Mouse (Mus musculus) frontal cortex, postnatal 25 days (tissue): ENCODE data around the gene Fcgr2b.
"Not testable (repeated sequence)": the region's sequence is repeated elsewhere in the genome, so short reads cannot be mapped to it uniquely, and the experiment has no call there.

Experiments used
- DNase-seq, 2 experiments: peaks; one replicate each; pipeline ENCODE4 v3.0.0; 2022; ENCODE audit warnings: low spot score in 2 of 2

Gene Fcgr2b

DNA sequence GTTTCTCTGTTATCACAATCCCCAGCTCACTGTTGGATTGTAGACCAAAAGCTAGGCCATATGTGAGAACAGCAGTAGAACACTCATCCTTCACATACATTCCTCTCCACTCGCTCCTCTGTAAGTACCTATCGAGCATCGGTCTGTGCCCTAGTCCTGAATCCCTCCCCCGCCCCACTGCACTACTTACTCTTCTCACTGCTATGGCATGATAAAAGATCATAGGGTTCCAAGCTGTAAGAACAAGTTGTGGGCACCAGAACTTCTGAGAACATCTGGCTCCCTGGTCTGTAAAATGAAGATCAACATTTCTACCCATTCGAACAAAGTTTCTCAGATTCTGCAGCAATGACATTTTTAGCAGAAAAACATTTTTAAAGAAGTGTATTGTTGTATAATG is at the start of gene Fcgr2b:
TSS of gene Fcgr2b (minus strand) at position 101 of the 400 bp plus-strand sequence.
- no peak for DNase-seq

DNA sequence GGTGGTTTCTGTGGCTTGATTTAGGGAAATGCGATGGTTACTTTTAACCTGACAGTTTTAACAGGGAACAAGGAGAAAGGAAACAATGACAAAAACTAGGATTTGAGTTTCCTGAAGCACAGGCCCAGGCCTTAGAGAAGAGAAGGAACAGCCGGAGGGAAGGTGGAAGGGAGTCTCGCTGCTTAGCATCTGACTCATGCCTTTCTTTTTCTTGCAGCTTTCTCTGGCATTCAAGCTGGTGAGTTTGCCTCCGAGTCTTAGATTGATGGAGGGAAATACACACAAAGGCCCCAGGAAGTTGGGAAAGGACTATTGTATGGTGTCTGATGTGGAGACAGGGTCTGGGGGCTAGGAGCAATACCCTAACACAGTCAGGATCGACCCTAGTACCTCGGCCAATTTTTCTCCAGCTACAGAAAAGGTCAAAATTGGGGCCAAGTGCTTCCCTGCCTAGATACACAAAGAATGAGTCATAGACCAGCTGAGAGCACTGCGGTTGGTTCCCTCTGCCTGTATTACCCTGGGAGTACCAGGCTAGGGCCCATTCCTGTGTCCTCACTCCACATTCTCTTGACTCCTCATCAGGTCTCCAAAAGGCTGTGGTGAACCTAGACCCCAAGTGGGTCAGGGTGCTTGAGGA is 43.1 kb upstream of the Fcgr2b start:
- DNase-seq: no peak

DNA sequence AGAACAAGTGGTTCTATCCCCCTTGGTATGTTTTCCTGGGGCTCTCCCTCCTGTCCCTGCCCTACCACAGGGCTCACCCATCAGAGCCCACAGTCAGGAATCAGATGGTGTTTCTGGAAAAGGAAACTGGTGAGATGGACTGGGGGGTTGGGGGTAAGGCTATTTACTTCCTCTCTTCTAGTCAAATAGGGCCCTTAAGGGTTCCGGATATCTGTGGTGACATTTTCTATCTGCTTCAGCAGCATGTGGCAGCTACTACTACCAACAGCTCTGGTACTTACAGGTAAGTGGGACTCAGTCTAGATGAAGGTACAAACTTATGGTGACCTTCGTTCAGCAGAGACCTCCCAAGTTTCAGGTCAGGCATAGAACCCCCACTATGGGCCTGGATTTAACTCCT is 42.4 kb upstream of the Fcgr2b start, which contains the start of gene Fcgr4:
TSS of gene Fcgr4 (plus strand) at position 184 of the 400 bp plus-strand sequence.
- DNase-seq: no peak

DNA sequence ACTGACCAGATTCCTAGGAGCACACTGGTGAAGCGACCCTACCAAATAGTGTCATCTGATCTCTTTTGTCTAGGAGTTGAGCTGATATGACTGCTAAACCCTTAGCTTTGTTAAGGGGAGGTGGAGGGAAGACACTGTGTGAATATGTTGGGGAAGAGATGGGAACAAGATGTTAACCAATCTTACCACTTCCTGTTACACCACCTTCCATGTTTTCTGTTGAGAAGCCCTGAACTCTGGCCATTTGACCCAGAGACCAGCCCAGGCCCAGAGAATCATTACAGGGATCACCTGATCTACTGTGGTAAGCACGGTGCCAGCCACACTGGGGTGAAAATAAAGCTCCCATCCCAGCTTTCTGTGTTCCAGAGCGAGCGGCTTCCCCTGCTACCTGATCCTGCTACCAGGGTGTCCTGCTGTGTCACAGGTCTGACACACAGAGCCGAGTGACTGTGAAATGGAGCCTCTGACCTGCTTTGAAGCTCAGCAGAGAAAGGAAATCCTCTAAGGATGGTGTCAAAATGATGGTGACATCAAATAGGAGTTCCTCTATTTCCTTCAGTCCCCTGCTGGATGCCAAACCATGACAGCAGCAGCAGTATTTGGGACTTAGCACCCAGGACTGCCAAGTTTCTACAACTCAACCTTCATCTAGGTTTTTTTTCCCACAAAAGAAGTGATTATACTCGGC is 41.3 kb upstream of the Fcgr2b start:
- DNase-seq: no peak

DNA sequence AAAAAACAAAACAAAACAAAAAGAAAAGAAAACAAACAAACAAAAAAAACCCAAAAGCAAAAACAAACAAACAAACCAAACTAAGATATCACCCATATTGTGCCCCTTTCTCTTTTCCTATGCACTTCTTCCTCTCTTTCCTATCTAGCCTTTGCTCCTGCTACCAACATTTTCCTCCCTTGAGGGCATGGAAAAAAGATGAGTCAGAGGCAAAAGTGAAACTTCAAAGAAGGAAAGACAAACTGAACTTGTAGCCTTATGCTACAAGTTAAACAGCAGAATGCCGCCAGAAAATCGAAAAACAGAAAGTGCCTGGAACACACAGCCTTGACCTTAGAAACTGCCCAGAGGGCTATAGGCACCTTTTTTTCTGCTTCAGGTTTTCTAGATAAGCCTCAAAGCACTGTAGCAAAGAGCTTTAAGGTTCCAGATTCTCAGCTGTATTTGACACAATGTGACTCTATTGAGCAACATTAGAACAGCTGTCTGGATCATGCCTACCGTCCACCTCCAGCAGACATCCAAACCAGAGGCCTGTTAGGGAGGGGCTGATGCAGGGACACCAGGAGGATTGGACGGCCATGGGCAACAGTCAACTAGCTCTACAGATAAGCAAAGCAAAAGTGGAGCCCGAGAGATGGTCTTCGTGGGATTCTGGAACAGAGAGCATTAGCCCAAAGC is 40.5 kb upstream of the Fcgr2b start:
- DNase-seq: no peak

DNA sequence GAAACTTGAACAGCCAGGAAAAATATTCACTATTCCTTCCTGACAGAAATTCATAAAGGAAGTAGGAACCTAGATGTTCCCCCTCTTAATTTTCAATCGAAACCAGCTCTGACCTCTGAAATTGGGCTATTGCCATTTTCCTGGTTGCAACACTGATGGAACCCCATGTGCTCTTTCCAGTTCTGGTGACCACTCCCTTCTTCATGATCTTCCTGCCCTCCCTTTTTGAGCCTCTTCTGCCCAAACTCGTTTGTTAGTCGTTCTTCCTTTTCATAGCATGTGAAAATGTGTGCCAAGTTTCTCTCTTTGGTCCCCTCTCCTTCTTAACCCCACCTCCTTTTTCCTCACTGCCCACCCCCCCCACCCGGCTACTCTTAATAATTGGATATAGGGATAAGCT is 35.4 kb upstream of the Fcgr2b start:
- DNase-seq: no peak

DNA sequence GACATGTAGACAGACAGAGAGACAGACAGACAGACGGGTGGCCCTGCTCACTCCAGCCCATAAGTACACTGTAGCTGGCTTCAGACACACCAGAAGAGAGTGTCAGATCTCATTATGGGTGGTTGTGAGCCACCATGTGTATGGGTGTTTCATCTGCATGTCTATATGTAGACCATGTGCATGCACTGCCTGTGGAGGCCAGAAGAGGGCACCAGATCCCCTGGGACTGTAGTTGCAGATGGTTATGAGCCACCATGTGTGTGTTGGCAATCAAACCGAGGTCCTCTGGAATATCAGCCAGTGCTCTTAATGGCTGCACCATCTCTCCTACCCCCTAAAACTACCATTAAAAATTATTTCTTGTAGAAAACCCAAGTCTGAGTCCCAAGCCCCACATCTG is 30.6 kb upstream of the Fcgr2b start:
- no peak for DNase-seq

DNA sequence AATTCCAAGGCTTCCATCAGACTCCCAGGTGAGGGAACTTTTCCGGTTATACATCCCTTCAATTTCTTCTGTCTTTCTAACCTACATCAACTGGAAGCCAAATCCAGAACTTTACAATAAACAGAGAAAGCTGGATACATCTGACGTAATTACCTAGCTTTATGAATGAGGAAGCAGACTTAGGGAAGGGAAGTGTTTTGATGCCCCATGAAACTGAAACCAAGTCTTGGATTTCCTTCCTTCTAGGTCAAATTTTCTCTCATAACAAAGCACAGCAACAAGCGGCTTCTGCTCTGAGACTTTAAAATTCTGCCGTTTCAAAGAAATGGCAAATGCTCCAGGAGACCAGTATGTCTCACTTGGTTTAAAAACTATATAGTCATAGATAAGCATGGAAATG is 30.0 kb upstream of the Fcgr2b start:
- DNase-seq: no peak

DNA sequence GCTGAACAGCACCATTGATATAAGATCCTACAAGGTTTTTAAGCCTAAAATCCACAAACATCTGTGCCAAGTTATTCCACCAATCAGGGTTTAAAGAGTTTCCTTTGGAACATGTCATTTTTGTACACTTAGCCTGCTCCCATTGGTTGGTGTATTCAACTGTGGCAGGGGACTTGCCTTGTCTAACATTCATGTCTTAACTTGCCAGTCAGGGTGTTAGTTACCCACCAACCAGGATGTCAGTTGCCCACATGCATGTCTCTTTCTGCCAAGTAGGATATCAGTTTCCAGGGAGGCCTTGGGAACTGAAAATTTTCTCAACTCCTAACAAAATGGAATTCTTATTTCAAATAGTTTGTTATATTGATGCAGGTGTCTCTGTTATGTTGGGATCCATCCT is 29.2 kb upstream of the Fcgr2b start:
- no peak for DNase-seq

DNA sequence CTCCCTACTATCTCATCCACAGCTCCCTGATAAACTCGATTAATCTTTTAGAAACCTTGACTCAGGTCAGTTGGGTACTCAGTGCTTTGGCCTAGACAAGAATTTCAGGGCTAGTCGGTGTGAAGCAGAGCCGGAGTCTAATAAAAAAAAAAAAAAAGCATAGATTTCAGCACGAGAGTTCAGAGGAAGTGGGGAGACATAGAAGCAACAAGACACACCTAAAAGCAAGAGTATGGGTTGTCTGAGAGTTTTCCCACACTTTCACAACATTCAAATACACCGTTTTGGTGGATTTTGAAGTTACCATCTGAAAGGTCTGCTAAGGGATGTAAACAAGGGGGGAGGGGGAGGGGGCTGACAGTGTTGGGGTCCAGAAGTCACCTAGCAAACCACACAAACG is 28.7 kb upstream of the Fcgr2b start:
- DNase-seq: no peak

DNA sequence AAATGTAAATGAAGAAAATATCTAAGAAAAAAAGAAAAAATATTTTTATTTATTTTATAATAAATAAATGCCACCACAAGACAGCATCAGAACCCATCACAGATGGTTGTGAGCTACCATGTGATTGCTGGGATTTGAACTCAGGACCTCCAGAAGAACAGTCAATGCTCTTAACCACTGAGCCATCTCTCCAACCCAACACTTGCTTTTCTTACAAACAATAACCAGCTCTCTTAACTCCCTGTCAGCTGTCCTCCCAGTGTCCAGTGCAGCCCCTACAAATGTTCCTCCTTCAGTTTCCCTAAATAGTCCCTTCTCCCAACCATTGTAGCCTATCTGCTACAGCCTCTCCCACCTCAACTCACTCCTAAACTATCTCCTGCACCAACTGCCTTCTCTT is 23.5 kb upstream of the Fcgr2b start:
- DNase-seq: no peak

DNA sequence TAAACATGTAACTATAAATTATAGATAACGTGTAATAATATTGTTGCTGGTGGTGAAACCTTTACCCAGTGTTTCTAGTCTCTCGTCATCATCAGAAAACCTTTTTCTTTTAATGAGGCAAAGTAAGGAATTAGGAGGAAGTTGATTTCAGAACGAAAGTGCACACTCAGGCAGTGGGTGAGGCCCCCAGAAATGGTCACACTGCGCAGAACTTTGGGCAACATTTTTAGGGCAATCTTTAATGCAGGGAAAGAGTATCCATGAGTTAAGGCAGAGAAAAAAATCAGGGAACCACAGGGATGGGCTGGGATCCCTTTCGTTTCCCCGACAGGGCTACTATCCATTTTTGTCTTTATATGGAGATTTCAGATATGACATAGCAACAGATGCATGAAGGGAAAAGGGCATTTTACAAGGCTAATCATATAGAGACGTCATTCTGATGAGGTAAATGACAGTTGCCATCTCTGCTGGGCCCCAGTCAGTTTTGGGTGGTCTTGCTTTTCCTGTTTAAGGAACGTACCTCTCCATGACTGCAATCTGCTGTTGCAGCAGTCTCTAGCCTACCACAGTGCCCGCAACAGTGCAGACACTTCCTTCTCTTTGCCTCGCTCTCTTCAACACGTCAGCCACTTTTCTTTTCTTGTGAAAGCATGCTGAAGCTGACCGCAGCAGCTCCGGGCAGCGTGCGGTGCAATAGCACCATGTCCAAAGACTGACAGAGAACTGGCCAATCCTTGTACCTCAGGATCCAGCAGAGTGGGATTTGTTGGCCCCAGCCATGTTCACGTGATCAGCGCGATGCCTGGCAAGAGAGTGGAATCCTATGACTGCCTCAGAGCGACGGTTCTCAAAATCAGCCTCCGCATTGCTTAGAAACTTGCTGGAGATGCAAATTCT is 21.7 kb upstream of the Fcgr2b start:
- DNase-seq: peak; percentile 44 to 45

DNA sequence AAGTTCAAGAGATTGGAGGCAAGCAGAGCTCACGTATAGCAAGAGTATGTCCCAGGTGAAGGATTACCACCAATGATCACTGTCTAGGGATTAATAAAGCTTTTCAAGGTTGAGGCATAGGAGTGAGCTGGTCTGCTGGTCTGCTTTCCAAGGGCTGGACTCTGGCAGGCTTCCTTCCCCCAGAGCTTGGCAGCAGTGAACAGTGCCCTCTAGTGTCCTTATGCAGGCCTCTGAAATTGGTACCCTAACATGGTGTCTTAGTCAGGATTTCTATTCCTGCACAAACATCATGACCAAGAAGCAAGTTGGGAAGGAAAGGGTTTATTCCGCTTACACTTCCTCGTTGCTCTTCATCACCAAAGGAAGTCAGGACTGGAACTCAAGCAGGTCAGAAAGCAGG is 20.4 kb upstream of the Fcgr2b start:
- peak; percentile 22 to 50 for DNase-seq

DNA sequence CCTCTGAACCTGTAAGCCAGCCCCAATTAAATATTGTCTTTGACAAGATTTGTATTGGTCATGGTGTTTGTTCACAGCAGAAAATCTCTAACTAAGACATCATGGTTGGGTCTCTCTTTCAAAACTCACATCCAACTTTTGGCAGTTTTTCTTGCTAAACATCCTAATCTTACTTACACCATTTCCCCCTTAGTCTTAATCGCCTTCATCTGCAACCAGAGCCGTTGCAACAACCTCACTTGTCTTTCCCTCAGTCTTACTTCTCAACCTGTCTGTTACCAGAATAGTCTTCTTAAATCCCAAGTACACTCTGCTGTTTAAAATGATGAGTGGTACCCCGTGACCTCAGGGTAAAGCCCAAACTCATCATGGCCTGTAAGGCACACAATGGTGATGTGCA is 19.7 kb upstream of the Fcgr2b start:
- no peak for DNase-seq

DNA sequence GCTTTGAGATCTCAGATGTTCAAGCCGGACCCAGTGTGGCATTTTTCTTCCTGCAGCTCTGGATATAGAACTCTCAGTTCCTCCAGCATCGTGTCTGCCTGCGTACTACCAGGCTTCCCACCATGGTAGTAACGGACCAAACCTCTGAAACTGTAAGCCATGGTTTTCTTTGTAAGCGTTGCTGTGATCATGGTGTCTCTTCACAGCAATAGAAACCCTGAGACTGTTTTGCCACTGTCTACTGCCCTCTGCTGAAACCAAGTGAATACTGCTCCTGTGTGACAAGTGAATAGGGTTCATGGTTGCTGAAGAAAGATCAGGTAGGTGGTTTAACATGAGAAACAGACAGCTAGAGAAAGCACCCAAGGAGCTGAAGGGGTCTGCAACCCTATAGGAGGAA is 16.2 kb upstream of the Fcgr2b start:
- DNase-seq: peak in 1 of 2 experiments; percentile 36

DNA sequence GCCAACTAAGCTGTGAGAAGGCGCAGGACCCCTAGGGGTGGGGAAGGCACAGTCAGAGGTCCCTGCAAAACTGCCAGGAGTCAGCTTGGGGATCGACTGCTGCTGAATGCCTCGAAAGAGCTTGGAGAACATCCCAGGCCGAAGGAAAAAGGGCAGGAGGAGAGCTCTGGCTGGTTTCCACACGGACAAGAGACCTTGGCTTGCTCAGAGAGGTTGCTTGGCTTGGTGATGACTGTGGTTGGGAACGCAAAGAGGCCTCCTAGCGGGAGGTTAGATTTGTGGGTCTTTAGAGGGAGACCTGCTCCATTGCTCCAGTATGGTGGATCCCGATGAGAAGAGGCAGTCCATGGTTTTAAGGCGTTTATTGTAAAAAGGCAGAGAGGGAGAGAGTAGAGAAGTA is 13.3 kb upstream of the Fcgr2b start:
- DNase-seq: no peak

DNA sequence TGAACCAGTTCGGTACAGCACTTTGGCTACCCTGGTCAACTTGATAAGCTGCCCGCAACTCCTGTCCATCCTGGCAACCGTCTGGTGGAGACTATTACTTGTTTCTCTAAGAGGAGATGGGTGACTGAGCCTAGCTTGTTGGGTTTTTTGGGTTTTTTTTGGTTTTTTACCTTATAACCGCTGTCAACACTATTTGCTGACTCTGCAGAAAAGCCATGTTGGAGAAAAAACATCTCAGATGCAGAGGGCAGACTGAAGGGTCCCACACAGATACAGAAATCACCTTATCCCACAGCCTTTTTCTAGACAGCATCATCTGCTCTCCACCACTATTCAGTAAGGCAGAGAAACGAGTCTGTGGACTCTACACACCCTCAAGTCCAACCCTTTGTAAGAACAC is 9.5 kb upstream of the Fcgr2b start:
- no peak for DNase-seq

DNA sequence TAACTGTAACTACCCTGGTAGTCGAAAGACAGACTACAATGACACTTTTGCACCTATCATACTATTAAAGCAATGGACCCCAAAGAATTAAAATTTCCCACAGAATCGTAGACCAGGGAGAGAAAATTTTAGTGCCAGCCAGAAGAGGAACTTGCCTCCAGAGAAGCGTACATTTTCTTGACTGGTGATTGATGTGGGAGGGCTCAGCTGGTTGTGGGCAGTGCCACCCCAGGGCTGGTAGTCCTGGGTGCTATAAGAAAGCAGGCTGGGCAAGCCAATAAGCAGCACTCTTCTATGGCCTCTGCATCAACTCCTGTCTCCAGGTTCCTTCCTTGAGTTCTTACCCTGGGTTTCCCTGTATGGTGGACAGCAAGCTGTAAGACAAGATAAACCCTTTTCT is 8.7 kb upstream of the Fcgr2b start:
- no peak for DNase-seq

DNA sequence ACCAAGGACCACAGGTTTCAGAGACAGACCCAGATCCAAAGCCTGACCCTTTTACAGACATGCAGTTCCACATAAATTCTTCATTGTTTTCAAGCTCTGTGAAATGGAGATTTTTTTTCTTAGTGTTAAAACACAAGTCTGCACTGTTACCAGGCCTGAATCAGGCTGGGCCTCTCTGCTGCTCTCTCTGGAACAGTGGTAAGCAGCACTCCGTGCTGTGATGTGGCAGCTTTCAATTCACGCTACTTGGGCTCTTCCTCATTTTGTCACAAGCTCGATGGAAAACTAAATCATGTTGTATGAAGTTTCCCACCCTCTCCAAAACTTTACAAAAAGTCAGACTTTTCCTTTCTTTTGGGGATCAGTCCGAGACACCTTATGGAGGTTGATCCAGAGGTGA is 6.7 kb upstream of the Fcgr2b start:
- DNase-seq: no peak

DNA sequence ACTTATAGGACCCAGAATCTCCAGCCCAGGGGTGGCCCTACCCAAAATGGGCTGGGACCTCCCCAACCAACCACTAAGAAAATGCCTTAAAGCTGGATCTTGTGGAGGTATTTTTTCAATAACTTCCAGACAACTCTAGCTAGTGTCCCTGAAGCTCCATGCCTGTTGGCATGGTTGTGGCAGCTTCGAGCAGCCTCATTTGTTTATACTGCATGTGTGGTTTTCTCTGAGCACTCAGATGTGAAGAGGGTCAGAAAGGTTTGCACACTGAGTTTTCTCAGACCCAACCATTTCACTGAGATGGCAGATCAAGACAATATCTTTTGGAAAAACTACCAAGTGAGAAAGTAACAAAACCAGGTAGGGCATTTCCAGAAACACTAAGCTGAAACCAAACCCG is 6.0 kb upstream of the Fcgr2b start:
- DNase-seq: no peak

DNA sequence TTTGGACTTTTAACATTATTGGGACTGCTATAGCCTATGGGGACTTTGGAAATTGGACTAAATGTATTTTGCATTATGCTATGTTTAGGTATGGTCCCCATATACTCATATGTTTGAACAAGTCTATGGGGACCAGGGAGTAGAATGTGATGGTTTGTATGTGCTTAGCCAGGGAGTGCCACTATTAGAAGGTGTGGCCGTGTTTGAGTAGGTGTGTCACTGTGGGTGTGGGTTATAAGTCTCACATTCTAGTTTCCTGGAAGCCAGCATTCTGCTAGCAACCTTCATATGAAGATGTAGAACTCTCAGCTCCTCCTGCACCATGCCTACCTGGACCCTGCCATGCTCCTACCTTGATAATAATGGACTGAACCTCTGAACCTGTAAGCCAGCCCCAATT is 5.3 kb upstream of the Fcgr2b start:
- not testable (repeated sequence) for DNase-seq

DNA sequence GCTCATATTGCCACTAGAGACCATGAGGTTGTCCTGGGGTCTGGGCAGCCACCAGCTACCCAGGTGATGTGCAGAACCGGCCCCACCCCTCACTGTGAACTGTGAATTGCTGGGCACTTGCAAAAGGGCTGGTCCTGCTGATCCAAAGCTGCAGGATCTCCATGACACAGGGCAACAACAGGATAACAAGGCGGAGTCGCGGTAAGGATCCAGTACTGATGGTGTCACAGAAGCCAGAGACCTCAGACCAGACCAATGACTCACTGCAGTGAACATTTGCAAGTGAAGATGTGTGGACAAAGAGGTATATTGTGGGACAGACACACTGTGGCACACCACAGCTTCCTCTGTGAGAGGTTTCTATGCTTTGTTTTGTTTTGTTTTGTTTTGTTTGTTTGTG is 2.3 kb upstream of the Fcgr2b start:
- DNase-seq: no peak
